ENCODE assay signal across 13 mouse cellular contexts in genomic region chr10:79824413-79824812, GRCm38 (mm10). TPM values are rescaled to one million over a fixed set of nuclear protein-coding genes. Genes with fewer than 3 reads are reported as not detected.
DNase-seq lines count a peak whose midpoint lies in the region; ATAC-seq and TF ChIP-seq lines count a peak whose summit lies in the region.
"Had no signal": no experiment of that assay in that cellular context is flagged by ENCODE, and none has a peak within 500 bp of the region (broad histone marks: within the 10 kb centered on the region; RNA-seq: fewer than 3 reads in every experiment).

No protein-coding gene starts in this region.

- H3K9me3 ChIP-seq in intestine, embryonic 16.5 days (ENCODE audit: control insufficient read depth, low read length) = no peaks in the 10 kb centered on the region
- H3K9me3 ChIP-seq: G1E; limb, embryonic 13.5 days had no signal

- no peak overlapping the region for H3K4me3 ChIP-seq in kidney, adult 2 months (ENCODE audit: insufficient read depth, low read depth, low read length)
- peak overlapping the region; percentile 46 for H3K4me3 ChIP-seq in intestine, embryonic 16.5 days (ENCODE audit: low read length)
- H3K4me3 ChIP-seq: hindbrain, embryonic 12.5 days; limb, embryonic 13.5 days had no signal

- no peak for TF ChIP-seq CTCF in kidney, adult 2 months (conservative IDR thresholded peaks at IDR 0.05; ENCODE audit: insufficient read depth, insufficient read length, low read depth, low read length)

- 41% methylated on average over 6 of the region's 6 CpGs for WGBS in kidney, adult 2 months
- 38% methylated on average over 6 of the region's 6 CpGs for WGBS in intestine, embryonic 16.5 days

- DNase-seq in kidney, adult 2 months = peak; percentile 62
- DNase-seq in kidney, postnatal 14 days = no peak
- DNase-seq in adipocyte (ENCODE audit: low spot score) = peak; percentile 64
- DNase-seq in spleen, postnatal 14 days (ENCODE audit: low spot score in 2 of 2) = no peak
- DNase-seq in left cerebral cortex, adult 8-10 months (ENCODE audit: low spot score in 2 of 2) = no peak
- no peak for DNase-seq in layer of hippocampus, adult 18-20 months (ENCODE audit: low spot score in 2 of 2)

- no peaks in the 10 kb centered on the region for H3K27me3 ChIP-seq in kidney, adult 2 months (replicated peaks; ENCODE audit: control insufficient read depth, insufficient read depth, low read length)
- H3K27me3 ChIP-seq in intestine, embryonic 16.5 days (replicated peaks; ENCODE audit: control insufficient read depth, insufficient read depth, low read length) = no peaks in the 10 kb centered on the region
- H3K27me3 ChIP-seq: hindbrain, embryonic 12.5 days; limb, embryonic 13.5 days had no signal

- no peaks in the 10 kb centered on the region; the same call in 1 of the 2 replicates for H3K36me3 ChIP-seq in kidney, adult 2 months (ENCODE audit: control insufficient read depth, insufficient read depth, low read length)
- H3K36me3 ChIP-seq in intestine, embryonic 16.5 days (ENCODE audit: control insufficient read depth, insufficient read depth, low read length) = no peaks in the 10 kb centered on the region
- H3K36me3 ChIP-seq: G1E had no signal

- no peak for TF ChIP-seq POLR2A in kidney, adult 2 months (IDR thresholded peaks at IDR 0.05; ENCODE audit: low read depth, low read length)

- peaks cover 26% of the 10 kb centered on the region for H3K4me1 ChIP-seq in kidney, adult 2 months (ENCODE audit: control insufficient read depth, insufficient read depth, low read length)
- H3K4me1 ChIP-seq in intestine, embryonic 16.5 days (ENCODE audit: control insufficient read depth, insufficient read depth, low read length) = peaks cover 12% of the 10 kb centered on the region

- ATAC-seq in intestine, embryonic 16.5 days = peak; percentile 69
- ATAC-seq in megakaryocyte-erythroid progenitor cell, adult 5-6 weeks (replicated peaks; ENCODE audit: low FRiP score, low TSS enrichment, poor library complexity, severe bottlenecking) = peak; percentile 54; the same call in 1 of the 2 replicates

- H3K4me2 ChIP-seq in intestine, embryonic 16.5 days (ENCODE audit: low read depth, low read length) = peak overlapping the region; percentile 66
- H3K4me2 ChIP-seq: hindbrain, embryonic 12.5 days; limb, embryonic 13.5 days had no signal

- H3K9ac ChIP-seq in intestine, embryonic 16.5 days (ENCODE audit: low read depth, low read length) = peak overlapping the region; percentile 72
- H3K9ac ChIP-seq: hindbrain, embryonic 12.5 days; limb, embryonic 13.5 days had no signal

- peak overlapping the region; percentile 29; the same call in 1 of the 2 replicates for H3K27ac ChIP-seq in kidney, adult 2 months (ENCODE audit: insufficient read depth, low read depth, low read length)
- peak overlapping the region; percentile 98 for H3K27ac ChIP-seq in intestine, embryonic 16.5 days (ENCODE audit: low read length)
- H3K27ac ChIP-seq: hindbrain, embryonic 12.5 days; limb, embryonic 13.5 days had no signal

RNA-seq across cellular contexts. Expression of gene Misp, which starts 3.6 kb away (rescaled TPM):
- polyA plus RNA-seq in kidney, adult 2 months (2012; rRNA removed) = 17.9 and 19.9 TPM in 2 replicates
- 204 and 210 TPM in 2 replicates for polyA plus RNA-seq in intestine, embryonic 16.5 days (2015; fragmentation: Nextera tagmentation; extraction: Ambion mirVana)
- not detected in 2 replicates for total RNA-seq in megakaryocyte-erythroid progenitor cell, adult 5-6 weeks (2014; fragmentation: Nextera tagmentation)
- total RNA-seq in megakaryocyte-erythroid progenitor cell, adult 5-6 weeks (2017) = not detected in 2 replicates
- total RNA-seq in left cerebral cortex, adult 8-10 months (2022) = under 1 TPM; 0.32 to 0.89 (median 0.54) TPM
- total RNA-seq in layer of hippocampus, adult 18-20 months (2021) = 1 to 10 TPM in 1 of 2 experiments, under 1 TPM in 1; 0.54 to 1.3 TPM
- polyA plus RNA-seq: G1E had no signal

RNA-seq across cellular contexts. Expression of gene Ptbp1, which starts 29.8 kb away (rescaled TPM):
- polyA plus RNA-seq in kidney, adult 2 months (2012; rRNA removed) = 184 and 198 TPM in 2 replicates
- polyA plus RNA-seq in intestine, embryonic 16.5 days (2015; fragmentation: Nextera tagmentation; extraction: Ambion mirVana) = 295 and 302 TPM in 2 replicates
- total RNA-seq in megakaryocyte-erythroid progenitor cell, adult 5-6 weeks (2014; fragmentation: Nextera tagmentation) = 423 and 470 TPM in 2 replicates
- total RNA-seq in megakaryocyte-erythroid progenitor cell, adult 5-6 weeks (2017) = 149 and 201 TPM in 2 replicates
- 10 to 100 TPM; 59.3 to 67.3 (median 63.6) TPM for total RNA-seq in left cerebral cortex, adult 8-10 months (2022)
- 10 to 100 TPM; 48.8 to 58.4 TPM for total RNA-seq in layer of hippocampus, adult 18-20 months (2021)

RNA-seq across cellular contexts. Expression of gene Palm, which starts 31.0 kb away (rescaled TPM):
- 110 and 121 TPM in 2 replicates for polyA plus RNA-seq in kidney, adult 2 months (2012; rRNA removed)
- 44.1 and 44.8 TPM in 2 replicates for polyA plus RNA-seq in intestine, embryonic 16.5 days (2015; fragmentation: Nextera tagmentation; extraction: Ambion mirVana)
- 7.6 and 11.1 TPM in 2 replicates for total RNA-seq in megakaryocyte-erythroid progenitor cell, adult 5-6 weeks (2014; fragmentation: Nextera tagmentation)
- total RNA-seq in megakaryocyte-erythroid progenitor cell, adult 5-6 weeks (2017) = 4.6 and 6.8 TPM in 2 replicates
- total RNA-seq in left cerebral cortex, adult 8-10 months (2022) = 100 to 1,000 TPM; 265 to 281 (median 267) TPM
- 100 to 1,000 TPM; 293 to 314 TPM for total RNA-seq in layer of hippocampus, adult 18-20 months (2021)

RNA-seq across cellular contexts. Expression of gene Prss57, which starts 33.7 kb away (rescaled TPM):
- 0.03 and 0.08 TPM in 2 replicates for polyA plus RNA-seq in kidney, adult 2 months (2012; rRNA removed)
- polyA plus RNA-seq in intestine, embryonic 16.5 days (2015; fragmentation: Nextera tagmentation; extraction: Ambion mirVana) = 0.07 and 0.11 TPM in 2 replicates
- total RNA-seq in megakaryocyte-erythroid progenitor cell, adult 5-6 weeks (2014; fragmentation: Nextera tagmentation) = 2.4 and 7.6 TPM in 2 replicates
- total RNA-seq in megakaryocyte-erythroid progenitor cell, adult 5-6 weeks (2017) = 1.7 and 3.5 TPM in 2 replicates
- under 1 TPM; 0.14 to 0.63 (median 0.39) TPM for total RNA-seq in left cerebral cortex, adult 8-10 months (2022)
- total RNA-seq in layer of hippocampus, adult 18-20 months (2021) = under 1 TPM; 0.61 to 0.89 TPM
- polyA plus RNA-seq: forebrain, embryonic 11.5 days; G1E; neural tube, embryonic 14.5 days had no signal

RNA-seq across cellular contexts. Expression of gene Fstl3, which starts 47.3 kb away (rescaled TPM):
- 17.0 and 24.1 TPM in 2 replicates for polyA plus RNA-seq in kidney, adult 2 months (2012; rRNA removed)
- polyA plus RNA-seq in intestine, embryonic 16.5 days (2015; fragmentation: Nextera tagmentation; extraction: Ambion mirVana) = 15.1 and 16.6 TPM in 2 replicates
- total RNA-seq in megakaryocyte-erythroid progenitor cell, adult 5-6 weeks (2014; fragmentation: Nextera tagmentation) = 0.49 and 0.96 TPM in 2 replicates
- total RNA-seq in megakaryocyte-erythroid progenitor cell, adult 5-6 weeks (2017) = 0.66 and 0.80 TPM in 2 replicates
- 1 to 10 TPM; 2.5 to 3.6 (median 2.7) TPM for total RNA-seq in left cerebral cortex, adult 8-10 months (2022)
- 1 to 10 TPM; 1.8 to 2.5 TPM for total RNA-seq in layer of hippocampus, adult 18-20 months (2021)

Comparison
In these comparisons a context has a peak if more than half of its experiments do, and no peak if none do; other contexts are left out.
1. DNase-seq: peak in kidney, adult 2 months (single experiment) and adipocyte (single experiment); none in kidney, postnatal 14 days (single experiment), spleen, postnatal 14 days (0 of 2), left cerebral cortex, adult 8-10 months (0 of 2) and layer of hippocampus, adult 18-20 months (0 of 2).
2. RNA of gene Palm, which starts 31.0 kb away (total RNA-seq): 293 to 314 TPM in layer of hippocampus, adult 18-20 months and 265 to 281 TPM in left cerebral cortex, adult 8-10 months; 4.6 to 11.1 TPM in megakaryocyte-erythroid progenitor cell, adult 5-6 weeks; every median in the first group is over 10 times any median in the second.